Mouse (Mus musculus) layer of hippocampus, adult 2 months (tissue): ENCODE measurements at regions not wholly inside any gene's neighbourhood (a gene's known extent, or its start where the extent isn't known, plus 50 kb on each side); places are given as distances from the start of the nearest gene placed in this dataset.
"Not testable (repeated sequence)": the region's sequence is repeated elsewhere in the genome, so short reads cannot be mapped to it uniquely, and the experiment has no call there.

Experiments
- DNase-seq, 2 experiments: peaks; one replicate each; pipeline ENCODE4 v3.0.0; 2022; ENCODE audit warnings: low spot score in 2 of 2
- H3K27ac ChIP-seq: fragments of 200-600 bp; 2 replicates; pipeline ENCODE4 v1.8.1; 2022
- H3K4me3 ChIP-seq: fragments of 200-600 bp; 2 replicates; pipeline ENCODE4 v1.8.1; 2022; ENCODE audit warnings: mild to moderate bottlenecking
- CTCF ChIP-seq: fragments of 200-600 bp; conservative IDR thresholded peaks from 2 replicates; pipeline ENCODE4 v1.8.1; 2022; ENCODE audit warnings: antibody characterized with exemption, mild to moderate bottlenecking, moderate library complexity
- microRNA-seq, 2 experiments: library from miRNA; unstranded; fragments of <30 nt; microRNA quantifications; one replicate each; pipeline ENCODE4 v1.2.0; 2021

GRCm38 (mm10) chr13:61957197-61957596 lies 172.5 kb upstream of the Zfp808 start:
- not testable (repeated sequence) for H3K4me3 ChIP-seq, DNase-seq

DNA sequence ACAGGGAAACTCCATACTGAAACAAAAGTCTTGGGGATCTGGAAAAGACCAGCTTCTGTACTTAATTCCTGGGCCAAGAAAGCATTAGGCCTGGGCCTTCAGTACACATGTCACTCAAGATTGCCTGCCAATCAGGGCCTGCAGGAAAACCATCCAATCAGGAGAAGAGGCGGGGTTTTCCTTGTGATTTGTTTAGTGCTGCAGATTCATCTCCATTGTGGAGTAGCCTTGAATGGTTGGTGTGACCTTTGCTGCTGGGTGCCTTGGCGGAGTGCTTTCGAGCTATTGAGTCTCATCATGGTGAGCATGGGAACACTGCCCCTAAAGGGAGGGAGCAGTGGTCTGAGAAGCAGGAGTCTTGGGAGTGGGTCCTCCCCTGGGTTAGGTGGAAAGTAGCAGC lies 150.8 kb upstream of the Zfp808 start:
- H3K27ac ChIP-seq, DNase-seq, H3K4me3 ChIP-seq: not testable (repeated sequence)

More at GRCm38 (mm10) chr13:61957197-61957596, 172.5 kb upstream of the Zfp808 start:
- not testable (repeated sequence) for H3K27ac ChIP-seq

DNA sequence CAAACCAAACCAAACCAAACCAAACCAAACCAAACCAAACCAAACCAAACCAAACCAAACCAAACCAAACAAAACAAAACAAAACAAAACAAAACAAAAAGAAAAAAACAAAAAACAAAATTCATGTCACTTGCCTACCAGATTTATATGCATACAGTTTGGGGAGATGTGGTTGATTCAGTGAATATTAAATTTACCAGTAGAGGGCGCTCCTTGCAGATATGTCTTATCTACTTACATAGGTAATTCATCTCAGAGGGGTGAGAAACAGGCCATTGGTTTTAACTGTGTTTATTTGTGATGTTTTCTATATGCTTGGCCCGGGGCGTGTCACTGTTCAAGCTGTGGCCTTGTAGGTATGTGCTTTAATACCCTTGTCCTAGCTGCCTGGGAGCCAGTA lies 133.2 kb upstream of the Zfp808 start:
- not testable (repeated sequence) for H3K4me3 ChIP-seq, DNase-seq, H3K27ac ChIP-seq
- peak; percentile 14; the same call in 1 of the 2 replicates for TF ChIP-seq CTCF

GRCm38 (mm10) chr13:61998803-61999202 lies 130.9 kb upstream of the Zfp808 start:
- DNase-seq, H3K27ac ChIP-seq, H3K4me3 ChIP-seq: not testable (repeated sequence)
- TF ChIP-seq CTCF: peak; percentile 55

DNA sequence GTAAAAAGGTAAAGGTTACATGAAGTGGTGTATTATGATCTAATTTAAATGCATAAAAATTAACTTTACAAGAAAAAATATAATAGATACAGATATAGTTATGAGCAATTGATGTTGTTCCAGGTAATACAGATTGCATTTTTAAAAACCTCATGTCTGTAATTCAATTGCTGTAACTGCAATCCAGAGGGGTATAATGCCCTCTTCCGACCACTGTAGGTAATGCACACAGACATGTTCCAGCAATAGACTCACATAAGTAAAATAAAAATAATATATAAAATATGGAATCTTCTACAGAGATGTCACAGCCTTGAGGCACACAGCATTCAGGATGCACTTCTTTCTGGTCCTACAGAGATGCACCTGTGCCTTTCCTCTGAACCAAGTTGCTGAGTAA lies 122.4 kb upstream of the Zfp808 start:
- peak in 1 of 2 experiments; percentile 8 for DNase-seq
- H3K4me3 ChIP-seq, H3K27ac ChIP-seq: not testable (repeated sequence)
- TF ChIP-seq CTCF: peak; percentile 39

GRCm38 (mm10) chr13:62015424-62016167 lies 114.1 kb upstream of the Zfp808 start:
- peak; percentile 8 to 14 for DNase-seq
- H3K27ac ChIP-seq: not testable (repeated sequence)
- H3K4me3 ChIP-seq: peak overlapping the region; percentile 55

DNA sequence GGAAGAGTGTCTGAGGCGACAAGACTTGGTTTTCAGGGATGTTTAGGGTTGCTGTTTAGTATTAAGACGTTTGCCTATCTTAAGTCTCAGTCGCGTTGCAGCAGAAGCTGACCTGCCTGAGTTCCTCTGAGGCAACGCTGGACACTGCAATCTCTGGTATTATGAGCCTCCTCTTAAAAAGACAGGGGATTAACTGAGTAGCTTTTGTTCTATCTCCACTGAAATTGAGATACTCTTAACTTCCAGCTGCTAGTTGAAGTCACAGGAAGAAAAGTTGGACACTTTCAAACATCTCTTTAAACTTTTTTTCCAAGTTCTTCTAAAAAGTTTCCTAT lies 113.6 kb upstream of the Zfp808 start:
- DNase-seq, H3K27ac ChIP-seq: not testable (repeated sequence)
- peak overlapping the region; percentile 55 for H3K4me3 ChIP-seq

DNA sequence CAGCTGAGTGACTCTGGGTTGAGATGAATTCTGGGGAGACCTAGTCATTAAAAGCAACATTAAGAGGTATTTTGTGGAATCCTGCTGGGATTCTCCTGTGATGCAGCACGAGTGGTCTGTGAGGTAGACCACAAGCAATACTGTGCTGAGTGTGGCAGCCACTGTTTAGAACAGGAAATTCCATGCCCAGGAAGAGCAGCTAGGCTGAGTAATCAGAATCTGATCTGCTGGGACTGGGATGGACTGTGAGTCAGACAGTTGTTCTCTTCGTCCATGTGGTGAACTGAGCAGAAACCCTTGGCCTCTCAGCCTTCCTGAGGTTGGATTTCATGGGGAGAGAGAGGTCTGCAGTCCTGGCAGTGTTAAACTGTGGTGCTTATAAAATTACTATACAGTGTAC lies 92.0 kb upstream of the Zfp808 start:
- H3K27ac ChIP-seq, H3K4me3 ChIP-seq, DNase-seq: not testable (repeated sequence)

GRCm38 (mm10) chr13:62077951-62078671 lies 51.6 kb upstream of the Zfp808 start:
- H3K27ac ChIP-seq, DNase-seq, H3K4me3 ChIP-seq: not testable (repeated sequence)

GRCm38 (mm10) chr13:62078893-62079292 lies 50.8 kb upstream of the Zfp808 start:
- not testable (repeated sequence) for H3K4me3 ChIP-seq, H3K27ac ChIP-seq, DNase-seq

Small RNA genes lying in the stretch of these regions (microRNA-seq; reads per million reads assigned to microRNA genes)
- 0 reads per million in 2 experiments for gene Gm25649
